Mouse (Mus musculus) adrenal gland, postnatal 10 days (tissue): Measurements from ENCODE around the gene Acads. TPM values are rescaled to one million over a fixed set of nuclear protein-coding genes. Genes with fewer than 3 reads are reported as not detected.
"Not testable (repeated sequence)": the region's sequence is repeated elsewhere in the genome, so short reads cannot be mapped to it uniquely, and the experiment has no call there.

Experiments used
- DNase-seq: peaks from one replicate; pipeline ENCODE4 v3.0.0; 2021; ENCODE audit warnings: mixed read lengths
- long read RNA-seq, 2 experiments: library from polyadenylated mRNA; stranded (forward); transcript quantifications; one replicate each; pipeline ENCODE4 v2.0.0; 2021
- total RNA-seq, 2 experiments: library from RNA; stranded (reverse); gene quantifications; 2 replicates each; pipeline ENCODE4 v1.2.3; 2021

The Acads gene
- total RNA-seq = 100 to 1,000 TPM; 356 to 367 TPM
- long read RNA-seq, experiment 1, transcript Acads-201 (10 exons, 1,870 nt) = major isoform, 576 of 705 reads
- long read RNA-seq, experiment 1, partial matches to known transcripts = 33 of 705 reads
- long read RNA-seq, experiment 1, other reads (novel, unspliced or antisense) = 96 of 705 reads
- long read RNA-seq, experiment 2, transcript Acads-201 (10 exons, 1,870 nt) = major isoform, 198 of 247 reads
- long read RNA-seq, experiment 2, partial matches to known transcripts = 10 of 247 reads
- long read RNA-seq, experiment 2, other reads (novel, unspliced or antisense) = 39 of 247 reads

DNA sequence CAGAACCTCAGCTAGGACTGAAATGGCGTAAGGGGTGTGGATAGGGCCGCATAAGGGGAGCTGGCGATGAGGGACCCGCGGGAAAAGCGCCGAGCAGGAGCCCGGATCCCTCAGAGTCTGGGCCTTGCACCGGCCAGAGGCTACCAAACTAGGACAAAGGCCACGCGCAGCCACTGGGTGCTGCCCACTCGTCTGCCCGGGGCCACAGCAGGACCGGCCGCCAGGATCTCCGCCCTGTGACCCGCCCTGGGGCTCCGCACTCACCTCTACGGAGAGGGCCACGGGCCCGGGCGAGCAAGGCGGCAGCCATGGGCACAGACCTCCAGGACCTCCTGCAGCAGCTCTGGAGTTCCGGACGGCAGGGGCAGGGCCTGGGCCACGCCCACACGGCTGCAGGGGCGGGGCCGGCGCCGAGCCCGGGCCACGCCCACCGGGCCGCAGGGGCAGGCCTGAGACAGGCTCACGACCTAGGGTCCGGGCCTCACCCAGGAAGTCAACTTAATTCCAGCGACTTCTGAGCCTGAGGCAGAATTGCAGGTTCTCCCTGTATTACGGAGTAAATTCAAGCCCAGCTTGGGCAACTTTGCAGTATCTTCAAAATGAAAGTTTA is at the start of gene Acads:
Gene Acads (minus strand): TSS at position 386 of the 610 bp plus-strand sequence.
- DNase-seq = peak; percentile 94

DNA sequence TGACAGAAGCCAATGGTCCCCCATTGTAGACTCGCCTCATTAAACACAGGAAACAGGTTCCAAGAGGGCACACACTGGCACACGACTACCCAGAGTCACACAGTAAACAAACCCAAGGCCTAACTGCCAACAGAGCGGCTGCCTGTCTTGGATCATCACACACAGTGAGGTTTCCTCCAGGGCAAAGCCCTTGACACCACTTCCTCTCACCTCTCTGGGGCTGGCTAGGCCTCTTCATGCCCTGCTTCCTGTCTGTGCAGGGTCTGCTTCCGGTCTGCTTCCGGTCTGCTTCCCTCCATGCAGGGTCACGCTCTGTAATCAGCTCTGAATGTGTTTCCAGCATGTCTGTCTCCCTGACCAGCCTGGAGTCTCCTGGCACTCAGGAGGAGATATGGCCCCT is 48.2 kb upstream of the Acads start:
- no peak for DNase-seq

DNA sequence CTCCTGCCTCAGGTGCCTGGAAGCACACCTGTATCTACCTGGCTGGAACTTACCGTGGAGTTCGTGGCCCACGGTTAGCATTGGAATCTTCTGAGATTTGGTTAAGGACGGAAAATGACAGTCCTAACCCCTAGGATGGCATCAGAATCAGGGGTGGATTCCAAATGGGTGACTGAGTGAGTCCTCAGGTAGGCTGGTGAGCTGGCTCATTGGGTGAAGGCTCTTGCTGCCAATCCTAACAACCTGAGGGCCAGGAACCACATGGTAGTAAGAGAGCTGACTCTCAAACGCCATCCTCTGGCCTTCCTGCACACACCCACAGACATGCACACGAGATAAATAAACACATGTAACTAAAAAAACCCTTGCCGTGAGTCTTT is 47.7 kb upstream of the Acads start:
- no peak for DNase-seq

DNA sequence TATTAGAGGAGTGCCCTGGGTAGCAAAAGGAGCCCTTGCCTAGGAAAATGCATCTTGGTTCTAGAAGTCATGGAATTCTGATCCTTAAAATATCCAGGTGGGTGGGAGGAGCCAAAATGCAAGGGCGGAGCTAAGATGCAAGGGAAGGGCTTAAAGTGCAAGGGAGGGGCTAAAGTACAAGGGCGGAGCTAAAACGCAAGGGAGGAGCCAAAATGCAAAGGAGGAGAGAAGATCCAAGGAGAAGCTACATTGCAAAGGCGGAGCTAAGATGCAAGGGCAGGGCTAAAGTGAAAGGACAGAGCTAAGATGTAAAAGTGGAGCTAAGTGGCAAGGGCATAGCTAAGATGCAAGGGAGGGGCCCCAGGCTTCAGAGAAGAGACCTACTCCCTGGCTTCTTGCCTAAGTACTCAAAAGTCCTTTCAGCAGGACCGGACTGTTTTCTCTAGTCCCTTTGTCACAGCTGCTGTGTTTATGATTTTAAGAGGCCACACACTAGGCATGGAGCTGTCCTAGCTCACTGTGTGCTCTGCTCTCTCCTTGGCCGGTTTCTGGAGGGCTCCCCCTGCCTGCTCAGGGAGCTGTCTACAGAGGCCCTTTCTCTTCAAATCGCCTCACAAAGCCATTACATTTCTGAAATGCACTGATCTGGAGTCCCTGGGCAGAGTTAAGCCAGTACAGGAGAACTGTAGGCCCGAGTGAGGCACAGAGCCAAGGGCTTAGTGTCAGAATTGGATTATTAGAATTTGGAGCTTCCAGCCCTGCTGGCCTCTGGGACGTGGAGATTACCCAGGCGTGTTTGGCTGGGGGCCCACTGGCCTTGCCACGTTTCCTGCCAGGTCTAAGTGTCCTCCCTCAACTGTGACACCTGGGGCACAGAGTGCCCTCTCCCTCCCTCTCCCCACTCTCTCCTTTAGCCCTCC is 47.0 kb upstream of the Acads start:
- no peak for DNase-seq

DNA sequence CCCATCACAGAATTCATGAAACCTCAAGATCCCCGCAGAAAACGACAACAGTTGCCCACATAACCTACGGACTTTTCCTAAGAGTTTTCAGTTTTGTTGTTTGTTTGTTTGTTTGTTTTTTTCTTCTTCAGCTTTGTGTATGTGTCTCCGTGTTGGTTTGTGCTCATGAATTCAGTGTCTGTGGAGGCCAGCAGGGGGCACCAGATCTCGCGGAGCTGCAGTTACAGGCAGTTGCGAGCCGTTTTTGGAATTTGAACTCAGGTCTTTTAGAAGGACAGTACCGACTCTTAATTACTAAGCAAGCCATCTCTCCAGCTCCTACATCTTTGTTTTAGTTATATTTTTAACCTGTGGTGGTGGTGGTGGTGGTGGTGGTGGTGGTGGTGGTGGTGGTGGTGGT is 46.2 kb upstream of the Acads start:
- DNase-seq = no peak

DNA sequence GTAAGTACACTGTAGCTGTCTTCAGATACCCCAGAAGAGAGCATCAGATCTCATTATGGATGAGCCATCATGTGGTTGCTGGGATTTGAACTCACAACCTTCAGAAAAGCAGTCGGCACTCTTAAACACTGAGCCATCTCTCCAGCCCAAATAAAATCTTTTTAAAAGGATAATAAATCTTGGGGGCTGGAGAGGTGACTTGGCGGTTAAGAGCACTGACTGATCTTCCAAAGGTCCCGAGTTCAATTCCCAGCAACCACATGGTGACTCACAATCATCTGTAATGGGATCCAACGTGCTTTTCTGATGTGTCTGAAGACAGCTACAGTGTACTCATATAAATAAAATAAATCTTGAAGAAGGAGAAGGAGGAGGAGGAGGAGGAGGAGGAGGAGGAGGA is 45.3 kb upstream of the Acads start:
- DNase-seq = not testable (repeated sequence)

DNA sequence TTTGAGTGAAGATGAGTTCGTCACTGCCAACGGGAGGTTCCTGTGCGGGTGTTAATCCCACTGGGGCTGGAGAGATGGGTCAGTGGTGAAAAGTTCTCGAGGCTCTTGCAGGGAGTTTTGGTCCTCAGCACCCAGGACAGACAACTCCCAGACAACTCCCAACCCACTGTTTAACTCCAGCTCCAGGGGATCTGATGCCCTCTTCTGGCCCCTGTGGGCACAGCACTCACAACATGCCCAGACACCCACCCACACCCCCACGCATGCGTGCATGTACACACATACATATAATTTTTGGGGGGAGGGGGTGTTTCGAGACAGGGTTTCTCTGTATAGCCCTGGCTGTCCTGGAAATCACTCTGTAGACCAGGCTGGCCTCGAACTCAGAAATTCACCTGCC is 44.4 kb upstream of the Acads start:
- DNase-seq = peak; percentile 78

DNA sequence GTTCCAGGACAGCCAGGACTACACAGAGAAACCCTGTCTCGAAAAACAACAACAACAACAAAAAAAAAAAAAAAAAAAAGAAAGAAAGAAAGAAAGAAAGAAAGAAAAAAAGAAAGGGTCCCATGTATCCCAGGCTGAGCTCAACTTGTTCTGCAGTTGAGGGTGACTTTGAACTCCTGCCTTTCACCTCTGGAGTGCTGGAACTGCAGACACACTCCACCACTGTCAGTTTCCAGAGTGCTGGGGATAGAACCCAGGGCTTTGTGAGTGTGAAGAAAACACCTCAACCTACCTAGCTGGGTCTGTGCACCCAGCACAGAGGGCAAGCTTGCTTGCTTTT is 42.8 kb upstream of the Acads start:
- not testable (repeated sequence) for DNase-seq

DNA sequence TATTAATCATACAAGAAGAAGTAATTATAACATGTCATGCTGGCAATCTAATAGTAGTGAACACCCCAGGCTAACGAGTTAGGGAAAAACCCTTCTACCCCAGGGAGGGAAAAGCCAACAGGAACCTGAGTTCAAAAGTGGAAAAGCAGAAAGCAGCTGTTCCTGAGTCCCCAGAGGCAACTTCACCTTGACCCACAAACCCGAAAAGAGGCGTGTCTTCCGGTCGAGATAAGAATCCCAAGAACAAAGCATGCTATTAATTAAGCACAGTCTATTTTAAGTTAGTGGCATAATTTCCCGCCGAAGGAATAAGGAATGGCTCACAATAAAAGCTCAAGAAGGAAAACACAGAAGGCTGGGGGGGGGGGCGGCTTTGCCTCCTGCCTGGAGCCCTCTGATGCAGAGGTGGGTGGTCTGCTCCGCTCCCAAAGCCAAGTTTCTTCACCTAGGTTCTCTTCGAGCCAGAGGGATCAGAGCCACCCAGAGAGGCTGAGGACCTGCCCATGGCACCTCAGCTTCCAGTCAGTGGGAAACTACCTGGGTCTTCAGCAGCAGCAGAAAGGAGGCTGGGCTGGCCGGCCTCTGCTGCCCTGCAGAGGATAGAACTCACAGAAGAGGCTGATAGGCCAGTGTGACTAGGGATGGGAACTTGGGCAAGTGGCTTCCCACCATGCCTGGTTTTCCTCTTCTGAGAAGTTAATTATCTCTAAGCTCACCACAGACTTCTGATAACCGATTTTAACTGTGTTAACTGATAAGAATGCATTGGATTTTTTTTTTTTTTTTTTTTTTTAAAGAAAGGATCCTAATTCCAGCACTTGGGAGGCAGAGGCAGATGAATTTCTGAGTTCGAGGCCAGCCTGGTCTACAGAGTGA is 42.2 kb upstream of the Acads start:
- peak; percentile 63 for DNase-seq

DNA sequence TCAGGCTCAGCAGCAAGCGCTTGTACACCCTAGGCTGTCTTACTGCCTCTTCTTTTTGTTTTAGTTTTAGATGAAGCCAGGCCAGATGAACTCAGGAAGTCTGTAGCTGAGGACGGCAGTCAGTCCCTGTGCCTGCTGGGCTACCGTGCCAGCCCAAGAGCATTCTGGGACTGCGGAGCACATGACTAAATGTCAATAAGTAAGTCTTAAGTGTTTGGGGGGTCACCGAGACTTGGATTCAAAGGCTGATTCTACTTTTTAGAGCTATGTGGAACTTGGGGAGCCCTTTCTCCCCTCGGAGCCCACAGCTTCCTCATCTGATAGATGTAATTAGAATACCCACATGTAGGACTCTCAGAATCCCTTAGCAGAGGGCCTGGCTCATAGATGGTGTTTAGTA is 41.5 kb upstream of the Acads start:
- no peak for DNase-seq

DNA sequence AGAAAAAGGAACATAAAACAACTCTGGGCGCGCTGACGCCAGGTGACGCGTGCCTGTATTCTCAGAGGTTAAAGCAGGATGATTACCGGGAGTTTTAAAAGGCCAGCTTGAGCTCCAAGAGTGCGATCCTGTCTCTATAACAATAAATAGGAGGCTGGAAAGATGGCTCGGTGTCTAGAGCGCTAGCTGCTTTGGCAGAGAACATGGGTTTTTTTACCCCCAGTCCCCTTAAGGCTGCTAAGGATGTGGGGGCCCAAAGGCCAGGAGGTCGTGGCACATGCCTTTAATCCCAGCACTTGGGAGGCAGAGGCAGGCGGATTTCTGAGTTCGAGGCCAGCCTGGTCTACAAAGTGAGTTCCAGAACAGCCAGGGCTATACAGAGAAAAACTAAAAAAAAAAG is 40.0 kb upstream of the Acads start:
- DNase-seq = no peak

DNA sequence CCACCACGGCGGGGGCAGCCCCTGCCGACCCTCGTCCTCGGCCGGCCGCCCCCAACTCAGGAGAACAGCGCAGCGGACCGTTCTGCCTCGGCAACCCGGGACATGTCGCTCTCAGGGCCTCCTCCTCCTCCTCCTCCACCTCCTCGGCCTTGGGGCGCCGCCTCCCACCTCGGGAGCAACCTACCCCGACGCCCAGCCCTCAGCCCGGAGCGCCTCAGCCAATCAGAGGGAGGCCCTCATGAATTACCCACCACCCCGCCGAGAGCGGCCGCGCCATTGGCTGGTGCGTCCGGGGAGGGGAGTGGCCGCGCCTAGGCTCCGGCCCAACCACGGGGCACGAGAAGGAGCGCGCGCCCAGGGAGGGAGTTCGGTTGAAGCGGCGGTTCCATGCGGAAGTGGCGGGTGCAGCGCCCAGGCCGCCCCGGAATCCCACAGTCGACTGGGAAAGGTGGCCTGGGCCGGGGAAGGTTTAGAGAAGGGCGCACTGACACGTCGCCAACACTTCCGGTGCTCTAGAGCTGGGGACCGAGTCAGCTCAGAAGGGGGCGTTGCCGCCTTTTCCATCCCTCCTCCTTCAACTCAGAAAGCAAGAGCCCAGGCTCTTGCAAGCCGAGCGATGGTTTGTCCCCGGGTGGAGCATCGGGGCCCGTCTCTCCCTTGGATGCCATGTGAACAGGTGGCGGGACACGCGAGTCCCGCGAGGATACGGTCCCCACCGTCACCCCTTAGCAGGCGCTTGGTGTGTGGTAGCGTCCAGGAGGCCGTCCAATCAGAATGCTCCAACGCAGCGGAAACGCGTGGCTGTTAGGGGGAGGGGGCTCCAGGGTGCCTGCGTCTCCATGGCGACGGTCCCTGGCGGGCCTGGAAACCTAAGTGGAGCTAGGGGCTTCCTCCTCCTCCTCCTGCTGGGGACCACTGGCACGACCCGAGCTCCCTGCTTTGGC is 39.2 kb upstream of the Acads start, which contains the start of gene Mlec:
Gene Mlec (minus strand): TSS at position 140 of the 944 bp plus-strand sequence.
- peak; percentile 99 for DNase-seq

DNA sequence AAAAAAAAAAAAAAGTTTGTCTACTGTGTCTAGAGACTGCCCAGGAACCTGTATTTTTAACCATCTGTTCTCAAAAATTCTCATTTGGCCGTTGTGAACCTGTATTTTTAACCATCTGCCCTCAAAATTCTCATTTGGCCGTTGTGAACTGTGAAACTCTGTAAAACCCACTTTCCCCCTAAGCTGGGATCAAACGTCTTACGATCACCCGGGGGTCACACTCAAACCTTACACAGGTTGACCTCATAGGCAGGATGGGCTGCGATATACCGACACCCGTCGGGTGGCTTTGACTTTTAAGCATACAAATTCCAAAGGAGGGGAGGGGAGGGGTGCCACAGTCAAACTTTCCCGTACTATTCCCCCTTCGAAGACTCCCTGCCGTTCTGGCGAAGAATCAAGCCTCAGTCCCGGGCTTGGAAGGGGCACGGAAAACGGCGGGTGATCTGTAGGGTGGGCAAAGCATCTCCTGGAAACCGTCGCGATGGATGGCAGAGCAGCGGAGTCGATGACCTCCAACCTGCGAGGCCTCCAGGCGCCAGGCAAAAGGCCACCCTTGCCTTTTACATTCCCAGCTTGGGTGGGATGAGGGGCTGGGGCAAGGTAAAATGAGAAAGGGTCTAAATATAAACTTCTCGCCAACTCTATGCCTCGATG is 37.9 kb upstream of the Acads start:
- peak; percentile 49 for DNase-seq

DNA sequence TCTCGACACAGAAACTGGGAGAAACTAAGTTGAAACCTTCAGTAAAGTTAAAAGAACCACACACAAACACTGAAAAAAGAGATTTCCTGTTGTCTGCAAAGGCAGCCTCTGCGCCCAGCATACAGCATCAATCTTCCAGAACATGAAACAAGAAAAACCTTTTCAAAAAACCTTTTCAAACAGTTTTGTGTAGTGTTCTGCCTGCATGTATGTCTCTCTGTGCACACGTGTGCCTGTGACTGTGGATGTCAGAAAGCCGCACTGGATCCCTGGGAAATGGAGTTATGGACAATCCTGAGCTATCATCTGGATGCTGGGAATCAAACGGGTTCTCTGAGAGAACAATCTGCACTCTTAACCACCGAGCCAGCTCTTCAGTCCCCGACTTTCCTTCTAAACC is 37.3 kb upstream of the Acads start:
- no peak for DNase-seq

DNA sequence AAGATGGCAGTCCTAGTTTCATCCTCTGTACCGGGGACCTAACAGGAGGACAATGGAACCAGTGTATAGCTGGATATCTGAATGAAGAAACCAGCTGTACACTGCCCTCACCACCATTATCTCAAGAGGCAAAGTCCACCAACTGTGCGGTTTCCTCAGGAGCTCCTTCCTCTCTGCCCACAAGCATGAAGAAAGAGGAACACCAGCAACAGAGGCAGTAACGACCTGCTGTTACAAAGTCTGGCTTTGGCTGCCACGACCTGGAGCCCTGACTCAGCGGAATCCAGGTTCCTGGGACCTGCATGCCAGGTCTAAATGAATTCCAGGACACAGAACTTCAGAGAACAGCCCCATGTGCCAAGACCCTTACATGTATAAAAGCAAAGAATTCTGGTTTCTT is 36.7 kb upstream of the Acads start:
- no peak for DNase-seq

DNA sequence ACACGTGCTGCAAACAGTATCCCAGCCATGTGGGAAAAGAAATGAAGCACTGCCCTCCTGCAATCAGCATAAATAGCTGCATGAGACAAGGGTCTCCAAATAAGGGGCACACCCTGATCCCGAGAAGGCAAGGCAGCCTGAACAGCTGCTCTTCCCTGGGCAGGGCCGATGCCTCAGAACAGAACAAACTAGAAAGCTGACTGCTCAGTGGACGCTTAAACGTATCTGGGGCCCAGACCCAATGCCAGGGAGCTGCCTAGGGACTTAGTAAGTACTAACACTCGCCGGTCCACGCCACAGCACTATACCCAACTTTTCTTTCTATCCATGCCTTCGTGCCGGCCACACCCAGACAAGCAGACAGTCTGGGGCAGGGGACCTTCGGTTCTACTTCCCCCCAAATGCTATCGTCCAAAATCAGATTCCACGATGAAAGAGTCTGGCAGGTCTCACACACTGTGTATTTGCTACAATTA is 36.0 kb upstream of the Acads start:
- DNase-seq = no peak

DNA sequence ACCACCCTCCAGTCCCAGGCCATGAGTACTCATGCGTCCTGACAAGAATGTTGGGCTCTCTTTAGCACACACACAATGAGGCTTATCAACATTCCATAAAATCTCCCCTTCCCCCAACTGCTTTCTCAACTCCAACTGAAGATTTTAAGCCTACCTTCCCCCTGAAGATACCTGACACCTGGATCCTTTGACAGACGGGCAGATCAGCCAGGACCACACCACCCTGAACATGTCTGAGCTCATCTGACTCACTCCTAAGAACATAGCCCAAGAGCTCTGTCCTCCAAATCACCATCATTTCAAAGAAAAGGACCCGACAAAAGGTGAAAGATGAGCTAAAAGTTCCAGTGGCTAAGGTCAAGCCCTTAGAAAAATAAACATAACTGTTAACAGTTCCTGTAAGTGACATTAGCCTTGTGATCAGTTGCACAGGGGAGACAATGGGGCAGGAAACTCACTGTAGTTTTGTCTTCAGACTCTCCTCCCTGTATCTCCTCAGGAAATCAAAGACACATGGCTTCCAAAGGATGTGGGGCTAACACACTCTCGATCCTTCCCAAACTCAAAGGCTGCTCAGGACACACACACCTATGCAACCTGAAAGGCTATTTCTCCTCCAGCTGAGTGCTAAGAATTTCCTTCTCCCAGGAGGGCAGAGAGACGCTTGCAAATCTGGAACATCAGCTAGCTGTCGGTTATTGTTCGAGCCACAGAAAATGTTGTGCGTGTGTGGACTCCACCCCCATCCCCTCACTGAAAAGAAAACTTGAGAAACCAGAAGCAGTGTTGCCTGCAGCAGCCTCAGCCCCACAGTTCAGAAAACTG is 33.2 kb upstream of the Acads start:
- DNase-seq = no peak

DNA sequence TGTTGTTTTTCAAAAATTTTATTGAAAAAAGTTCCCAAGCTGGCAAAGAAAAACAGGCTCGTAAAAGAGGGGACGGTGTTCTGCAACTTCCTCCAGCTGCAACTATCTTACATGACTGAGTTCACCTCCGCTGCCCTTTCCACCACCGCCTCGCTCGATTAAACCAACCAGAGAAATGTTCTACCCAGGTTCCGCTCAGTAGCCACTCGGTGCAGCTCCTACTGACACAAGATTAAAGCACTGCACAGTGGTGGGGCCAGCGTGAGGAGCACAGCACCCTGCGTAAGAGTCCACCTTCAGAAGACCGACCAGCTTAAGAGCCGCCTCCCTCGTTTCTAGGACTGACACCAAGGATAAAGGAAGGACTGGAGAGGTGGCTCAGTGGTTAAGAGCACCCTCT is 32.3 kb upstream of the Acads start:
- DNase-seq = no peak

DNA sequence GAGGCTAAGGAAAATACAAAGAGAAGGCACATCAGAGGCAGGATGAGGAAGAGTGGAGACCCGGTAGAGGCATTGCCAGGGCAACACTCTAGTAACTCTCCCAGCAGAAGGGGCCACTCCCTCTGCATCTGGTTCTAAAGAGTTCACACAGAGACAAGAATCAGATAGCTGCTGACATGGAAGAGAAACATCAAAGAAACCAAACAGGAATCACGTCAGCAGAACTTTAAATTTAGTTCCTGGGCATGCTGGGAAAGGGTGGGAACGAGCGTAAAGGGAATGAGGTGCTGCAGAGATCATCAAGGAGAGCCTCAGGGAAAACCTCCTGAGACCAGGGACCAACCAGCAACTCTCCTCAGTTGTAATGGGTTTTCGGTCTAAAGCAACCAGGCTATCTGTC is 31.8 kb upstream of the Acads start:
- DNase-seq = no peak
